Mouse (Mus musculus): ENCODE measurements at regions not wholly inside any gene's neighbourhood (a gene's known extent, or its start where the extent isn't known, plus 50 kb on each side); places are given as distances from the start of the nearest gene placed in this dataset.

GRCm38 (mm10) chr19:44651605-44652004 is 89.0 kb downstream of the Hif1an start:
- Histone ChIP-seq H3K4me3 (replicated peaks) (no peak overlapping the region), H3K9me3 (replicated peaks) (no peaks in the 10 kb centered on the region), H3K36me3 (no peaks in the 10 kb centered on the region), H3K4me2 (no peak overlapping the region), H3K27ac (replicated peaks) (no peak overlapping the region), H3K4me1 (peaks cover 20% of the 10 kb centered on the region), H3K9ac (replicated peaks) (no peak overlapping the region), H3K27me3 (replicated peaks) (peaks cover 54% of the 10 kb centered on the region)
- WGBS: 9% methylated on average over 4 of the region's 4 CpGs
- no peak for ATAC-seq (ENCODE audit: low FRiP score)

- H3K27ac ChIP-seq (replicated peaks): no peak overlapping the region
- H3K27me3 ChIP-seq (replicated peaks): peaks cover 46% of the 10 kb centered on the region
- WGBS: 5% methylated on average over 6 of the region's 6 CpGs
- ATAC-seq (ENCODE audit: low FRiP score): no peak
- no peaks in the 10 kb centered on the region for H3K9me3 ChIP-seq (replicated peaks)
- H3K36me3 ChIP-seq: no peaks in the 10 kb centered on the region
- peaks cover 4% of the 10 kb centered on the region; the same call in 1 of the 2 replicates for H3K4me1 ChIP-seq
- H3K4me3 ChIP-seq (replicated peaks): no peak overlapping the region
- no peak overlapping the region for H3K9ac ChIP-seq (replicated peaks)
- no peak overlapping the region for H3K4me2 ChIP-seq
These were observed 93.1 kb downstream of the Hif1an start for GRCm38 (mm10) chr19:44655719-44656118.

- 15% methylated on average over 10 of the region's 10 CpGs for WGBS
- H3K9me3 ChIP-seq (replicated peaks): no peaks in the 10 kb centered on the region
- no peak overlapping the region for H3K27ac ChIP-seq (replicated peaks)
- peaks cover 40% of the 10 kb centered on the region for H3K27me3 ChIP-seq (replicated peaks)
- H3K4me3 ChIP-seq (replicated peaks): no peak overlapping the region
- no peak overlapping the region for H3K4me2 ChIP-seq
- ATAC-seq (ENCODE audit: low FRiP score): no peak
- H3K9ac ChIP-seq (replicated peaks): no peak overlapping the region
- peaks cover 4% of the 10 kb centered on the region; the same call in 1 of the 2 replicates for H3K4me1 ChIP-seq
- no peaks in the 10 kb centered on the region for H3K36me3 ChIP-seq
These were observed 96.5 kb upstream of the Pax2 start for GRCm38 (mm10) chr19:44659316-44659715.

GRCm38 (mm10) chr19:44669535-44669958 is 86.3 kb upstream of the Pax2 start:
- H3K27me3 ChIP-seq (replicated peaks): peaks cover 58% of the 10 kb centered on the region
- H3K27ac ChIP-seq (replicated peaks): peak overlapping the region; percentile 78

DNA sequence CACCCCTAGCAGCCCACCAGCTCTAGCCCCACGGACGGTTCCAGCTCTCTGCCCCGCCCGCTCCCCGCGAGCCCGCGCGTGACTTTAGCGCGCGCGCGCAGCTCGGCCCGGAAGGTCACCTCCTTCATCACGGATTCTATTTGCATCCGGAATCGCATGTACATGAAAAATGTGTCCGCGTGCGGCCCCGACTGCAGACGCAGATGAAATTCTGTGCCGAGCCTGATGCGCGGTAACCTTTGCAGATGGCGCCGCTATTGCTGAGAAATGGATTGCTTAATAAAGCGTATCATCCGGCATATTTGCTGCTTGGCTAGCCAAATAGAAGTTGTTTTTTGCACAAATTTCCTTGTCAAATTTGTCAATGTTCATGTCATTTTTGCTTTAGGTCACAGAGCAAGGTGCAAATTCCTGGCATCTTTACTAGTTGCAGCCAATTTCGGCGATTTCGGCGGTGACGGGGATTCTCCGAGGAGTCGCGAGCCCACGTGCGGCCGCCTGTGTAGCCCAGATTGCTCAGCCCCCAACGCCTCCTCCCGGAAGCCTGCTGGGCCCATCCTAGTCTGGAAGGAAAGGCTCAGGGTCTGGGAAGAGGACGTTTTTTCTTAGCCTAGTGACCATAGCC is 81.1 kb upstream of the Pax2 start:
- no peak for ATAC-seq (ENCODE audit: low FRiP score)
- Histone ChIP-seq H3K9me3 (replicated peaks) (no peaks in the 10 kb centered on the region), H3K9ac (replicated peaks) (0 out of 2 replicates have a peak overlapping the region, but pooled peaks have one; percentile 23), H3K27ac (replicated peaks) (peak overlapping the region; percentile 56), H3K4me2 (peak overlapping the region; percentile 52), H3K4me3 (replicated peaks) (peak overlapping the region; percentile 33), H3K4me1 (peaks cover 51% of the 10 kb centered on the region), H3K36me3 (no peaks in the 10 kb centered on the region), H3K27me3 (replicated peaks) (peaks cover 83% of the 10 kb centered on the region)
- 5% methylated on average over 45 of the region's 45 CpGs for WGBS

More at GRCm38 (mm10) chr19:44669535-44669958, 86.3 kb upstream of the Pax2 start:
- ATAC-seq (ENCODE audit: low FRiP score): no peak
- H3K9me3 ChIP-seq (replicated peaks): no peaks in the 10 kb centered on the region
- H3K4me2 ChIP-seq: peak overlapping the region; percentile 63
- H3K4me1 ChIP-seq: peaks cover 38% of the 10 kb centered on the region
- H3K36me3 ChIP-seq: no peaks in the 10 kb centered on the region
- H3K9ac ChIP-seq (replicated peaks): no peak overlapping the region
- WGBS: 2% methylated on average over 14 of the region's 14 CpGs
- peak overlapping the region; percentile 22 for H3K4me3 ChIP-seq (replicated peaks)

DNA sequence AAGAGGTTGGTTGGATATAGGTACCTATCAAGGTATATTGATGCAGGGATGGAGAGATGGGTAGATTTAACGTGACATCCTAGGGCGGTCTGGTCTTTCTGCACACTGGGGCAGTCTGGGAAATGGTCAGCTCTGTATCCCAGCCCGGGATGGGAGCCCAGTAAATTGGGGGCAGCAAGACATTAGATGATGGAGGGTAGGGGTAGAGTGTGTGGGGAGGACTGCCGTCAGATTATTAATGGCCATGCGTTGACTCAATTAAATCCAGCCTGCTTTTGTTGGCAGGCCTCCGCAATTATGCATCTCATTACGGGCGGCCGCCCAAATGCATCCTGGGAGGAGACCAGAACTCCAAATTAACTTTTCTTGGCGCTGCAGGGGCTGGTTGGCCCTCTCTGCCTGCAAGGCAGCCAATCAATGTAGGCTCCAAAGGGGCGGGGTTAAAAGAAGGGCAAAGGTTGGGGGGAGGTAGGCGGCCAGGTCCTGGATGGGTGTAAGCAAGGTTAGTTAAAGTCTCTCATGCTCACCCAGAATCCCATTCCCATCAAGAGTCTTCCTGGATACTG is 79.2 kb upstream of the Pax2 start:
- peaks cover 86% of the 10 kb centered on the region for H3K27me3 ChIP-seq (replicated peaks)
- WGBS: 6% methylated on average over 12 of the region's 12 CpGs
- no peak for ATAC-seq (ENCODE audit: low FRiP score)

GRCm38 (mm10) chr19:44677295-44677694 is 78.5 kb upstream of the Pax2 start:
- H3K4me3 ChIP-seq (replicated peaks): no peak overlapping the region
- H3K36me3 ChIP-seq: no peaks in the 10 kb centered on the region
- H3K9ac ChIP-seq (replicated peaks): no peak overlapping the region
- WGBS: 53% methylated on average over 8 of the region's 8 CpGs
- H3K4me1 ChIP-seq: peaks cover 41% of the 10 kb centered on the region
- no peak overlapping the region for H3K4me2 ChIP-seq
- no peaks in the 10 kb centered on the region for H3K9me3 ChIP-seq (replicated peaks)
- ATAC-seq (ENCODE audit: low FRiP score): no peak
- H3K27me3 ChIP-seq (replicated peaks): peaks cover 81% of the 10 kb centered on the region
- no peak overlapping the region for H3K27ac ChIP-seq (replicated peaks)

More for the DNA sequence above, 79.2 kb upstream of the Pax2 start:
- H3K4me1 ChIP-seq: peaks cover 42% of the 10 kb centered on the region
- no peaks in the 10 kb centered on the region for H3K9me3 ChIP-seq (replicated peaks)
- no peak overlapping the region for H3K9ac ChIP-seq (replicated peaks)
- no peak overlapping the region for H3K27ac ChIP-seq (replicated peaks)
- H3K4me2 ChIP-seq: no peak overlapping the region
- H3K4me3 ChIP-seq (replicated peaks): no peak overlapping the region
- H3K36me3 ChIP-seq: no peaks in the 10 kb centered on the region

DNA sequence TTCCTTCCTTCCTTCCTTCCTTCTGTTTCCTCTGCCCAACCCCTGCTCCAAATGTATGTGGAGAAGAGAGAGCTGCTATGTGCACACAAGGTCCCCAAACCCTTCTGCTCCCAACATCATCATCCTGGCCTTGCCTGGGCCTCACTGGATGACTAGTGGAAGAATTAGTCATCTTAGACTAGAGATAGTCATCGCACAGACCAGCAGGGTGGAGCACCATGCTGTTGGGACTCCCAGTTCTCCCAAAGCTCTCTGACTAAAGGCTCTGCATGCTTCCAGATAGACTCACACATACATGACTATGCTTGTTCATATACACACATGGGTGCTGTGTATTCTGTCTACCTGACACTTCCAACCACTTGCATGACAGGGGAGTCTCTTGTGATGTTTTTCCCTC is 77.2 kb upstream of the Pax2 start:
- H3K9me3 ChIP-seq (replicated peaks): no peaks in the 10 kb centered on the region
- whole genome bisulfite sequencing: 64% methylated on average over 1 of the region's 1 CpGs
- peaks cover 51% of the 10 kb centered on the region for H3K4me1 ChIP-seq
- no peak overlapping the region for H3K9ac ChIP-seq (replicated peaks)
- peaks cover 79% of the 10 kb centered on the region for H3K27me3 ChIP-seq (replicated peaks)
- H3K4me2 ChIP-seq: no peak overlapping the region
- H3K27ac ChIP-seq (replicated peaks): no peak overlapping the region
- ATAC-seq (ENCODE audit: low FRiP score): no peak
- H3K4me3 ChIP-seq (replicated peaks): no peak overlapping the region
- H3K36me3 ChIP-seq: no peaks in the 10 kb centered on the region

GRCm38 (mm10) chr19:44681675-44682074 is 74.2 kb upstream of the Pax2 start:
- Histone ChIP-seq H3K9ac (replicated peaks) (no peak overlapping the region), H3K4me1 (peaks cover 44% of the 10 kb centered on the region), H3K27ac (replicated peaks) (peak overlapping the region; percentile 35; the same call in 1 of the 2 replicates), H3K27me3 (replicated peaks) (peaks cover 79% of the 10 kb centered on the region), H3K36me3 (no peaks in the 10 kb centered on the region), H3K4me2 (no peak overlapping the region), H3K9me3 (replicated peaks) (no peaks in the 10 kb centered on the region), H3K4me3 (replicated peaks) (no peak overlapping the region)
- ATAC-seq (ENCODE audit: low FRiP score): no peak
- 3% methylated on average over 8 of the region's 8 CpGs for WGBS

DNA sequence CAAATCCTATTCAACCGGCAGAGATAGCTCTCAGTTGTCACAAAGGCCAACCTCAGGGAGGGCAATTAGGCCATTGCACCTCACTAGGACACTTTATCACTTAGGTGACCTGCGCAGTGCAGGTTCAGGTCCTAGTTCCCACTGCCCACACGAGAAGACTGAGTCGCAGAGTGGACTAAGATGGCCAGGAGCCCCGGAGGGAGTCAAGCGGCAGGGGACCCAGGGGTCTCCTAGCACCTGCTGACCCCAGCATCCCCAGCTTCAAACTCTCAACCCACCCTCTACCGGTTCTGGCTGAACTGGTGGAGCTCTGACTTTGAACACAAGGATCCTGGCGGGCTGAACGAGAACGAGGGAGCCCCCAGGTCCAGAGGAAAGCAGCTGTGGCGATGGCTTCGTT is 72.7 kb upstream of the Pax2 start:
- 2% methylated on average over 12 of the region's 12 CpGs for WGBS
- Histone ChIP-seq H3K4me1 (peaks cover 36% of the 10 kb centered on the region), H3K27me3 (replicated peaks) (peaks cover 77% of the 10 kb centered on the region), H3K4me3 (replicated peaks) (no peak overlapping the region), H3K4me2 (no peak overlapping the region), H3K27ac (replicated peaks) (0 out of 2 replicates have a peak overlapping the region, but pooled peaks have one; percentile 13), H3K9ac (replicated peaks) (no peak overlapping the region), H3K9me3 (replicated peaks) (no peaks in the 10 kb centered on the region), H3K36me3 (no peaks in the 10 kb centered on the region)
- no peak for ATAC-seq (ENCODE audit: low FRiP score)

GRCm38 (mm10) chr19:44684061-44684514 is 71.8 kb upstream of the Pax2 start:
- Histone ChIP-seq H3K4me1 (peaks cover 36% of the 10 kb centered on the region), H3K4me3 (replicated peaks) (peak overlapping the region; percentile 30), H3K27ac (replicated peaks) (no peak overlapping the region), H3K9ac (replicated peaks) (no peak overlapping the region), H3K9me3 (replicated peaks) (no peaks in the 10 kb centered on the region), H3K36me3 (no peaks in the 10 kb centered on the region), H3K27me3 (replicated peaks) (peaks cover 80% of the 10 kb centered on the region), H3K4me2 (peak overlapping the region; percentile 56)
- under 1% methylated on average over 48 of the region's 48 CpGs for WGBS
- ATAC-seq (ENCODE audit: low FRiP score): no peak

DNA sequence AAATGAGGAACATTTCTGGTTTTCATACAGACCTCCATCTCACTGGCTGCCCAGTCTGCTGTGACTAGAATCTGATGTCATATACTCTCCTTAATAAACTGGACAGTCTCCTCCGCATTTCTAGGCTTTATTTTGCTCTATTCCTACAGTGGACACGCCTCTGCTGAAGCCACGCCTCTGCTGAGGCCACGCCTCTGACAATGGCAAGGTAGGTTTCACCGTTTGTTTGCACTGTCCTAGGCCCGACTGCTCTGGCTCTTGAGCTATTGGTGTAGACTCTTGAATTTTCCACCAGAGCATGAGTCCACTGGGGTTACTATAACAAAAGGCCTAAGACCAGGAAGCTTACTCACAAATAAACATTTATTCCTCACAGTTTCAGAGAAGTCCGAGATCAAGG is 69.8 kb upstream of the Pax2 start:
- WGBS: 46% methylated on average over 7 of the region's 7 CpGs
- Histone ChIP-seq H3K9me3 (replicated peaks) (no peaks in the 10 kb centered on the region), H3K4me3 (replicated peaks) (no peak overlapping the region), H3K36me3 (no peaks in the 10 kb centered on the region), H3K4me2 (no peak overlapping the region), H3K27me3 (replicated peaks) (peaks cover 86% of the 10 kb centered on the region), H3K27ac (replicated peaks) (no peak overlapping the region), H3K9ac (replicated peaks) (no peak overlapping the region), H3K4me1 (peaks cover 30% of the 10 kb centered on the region)
- ATAC-seq (ENCODE audit: low FRiP score): no peak

Data from neural tube, embryonic 15.5 days (tissue).